17 mouse cellular contexts compared by ENCODE assay signal in genomic region chr1:86349201-86349600, GRCm38 (mm10). TPM values are rescaled to one million over a fixed set of nuclear protein-coding genes. Genes with fewer than 3 reads are reported as not detected.
DNase-seq lines count a peak whose midpoint lies in the region; ATAC-seq and TF ChIP-seq lines count a peak whose summit lies in the region.
"Had no signal": no experiment of that assay in that cellular context is flagged by ENCODE, and none has a peak within 500 bp of the region (broad histone marks: within the 10 kb centered on the region; RNA-seq: fewer than 3 reads in every experiment).

No protein-coding gene starts in this region.

- H3K4me2 ChIP-seq in kidney, embryonic 16.5 days (replicated peaks; ENCODE audit: low read depth, low read length): no peak overlapping the region
- no peak overlapping the region for H3K4me2 ChIP-seq in neural tube, embryonic 15.5 days
- H3K4me2 ChIP-seq: heart, embryonic 15.5 days; hindbrain, embryonic 14.5 days had no signal

- H3K9ac ChIP-seq in kidney, embryonic 16.5 days (replicated peaks; ENCODE audit: low read length): no peak overlapping the region
- peak overlapping the region; percentile 11; the same call in 1 of the 2 replicates for H3K9ac ChIP-seq in neural tube, embryonic 15.5 days (replicated peaks)
- no peak overlapping the region for H3K9ac ChIP-seq in MEL (ENCODE audit: control insufficient read depth, low read depth, low read length, poor library complexity, severe bottlenecking)
- H3K9ac ChIP-seq: heart, embryonic 15.5 days; hindbrain, embryonic 14.5 days had no signal

- TF ChIP-seq RAD21 in MEL (IDR thresholded peaks at IDR 0.05; ENCODE audit: low read depth, low read length): no peak

- 87% methylated on average over 3 of the region's 3 CpGs for WGBS in kidney, embryonic 16.5 days
- 89% methylated on average over 3 of the region's 3 CpGs for WGBS in neural tube, embryonic 15.5 days

- H3K36me3 ChIP-seq in kidney, embryonic 16.5 days (ENCODE audit: insufficient read depth, low read length): peaks cover 66% of the 10 kb centered on the region
- peaks cover 73% of the 10 kb centered on the region for H3K36me3 ChIP-seq in neural tube, embryonic 15.5 days
- peaks cover 52 to 88% of the 10 kb centered on the region in 2 experiments for H3K36me3 ChIP-seq in MEL (ENCODE audit: control insufficient read depth in 1 of 2, insufficient read depth in 2 of 2, low read length in 2 of 2)

- H3K27ac ChIP-seq in kidney, embryonic 16.5 days (ENCODE audit: low read length): peak overlapping the region; percentile 4; the same call in 1 of the 2 replicates
- no peak overlapping the region for H3K27ac ChIP-seq in neural tube, embryonic 15.5 days (replicated peaks)
- 0 out of 2 replicates have a peak overlapping the region, but pooled peaks have one; percentile 21 for H3K27ac ChIP-seq in MEL (ENCODE audit: control insufficient read depth, low read depth, low read length)
- H3K27ac ChIP-seq: embryonic facial prominence, embryonic 10.5 days; heart, embryonic 10.5 days; heart, embryonic 15.5 days; hindbrain, embryonic 14.5 days had no signal

- no peak for TF ChIP-seq EP300 in MEL (IDR thresholded peaks at IDR 0.05; ENCODE audit: low read depth in 1 of 2, low read length in 2 of 2)

- no peak for TF ChIP-seq CTCF in MEL (IDR thresholded peaks at IDR 0.05 in 2 of 3, conservative IDR thresholded peaks at IDR 0.05 in 1 of 3; ENCODE audit: control insufficient read depth in 1 of 3, insufficient read depth in 1 of 3, low read depth in 2 of 3, low read length in 3 of 3, poor library complexity in 1 of 3, severe bottlenecking in 1 of 3)

- H3K4me1 ChIP-seq in kidney, embryonic 16.5 days (ENCODE audit: insufficient read depth, low read length): 0 out of 2 replicates have a peak, but pooled peaks cover 3% of the 10 kb centered on the region
- no peaks in the 10 kb centered on the region for H3K4me1 ChIP-seq in neural tube, embryonic 15.5 days
- peaks cover 0 to 6% of the 10 kb centered on the region in 2 experiments; a peak in 3 of 4 replicates for H3K4me1 ChIP-seq in MEL (ENCODE audit: control insufficient read depth in 1 of 2, insufficient read depth in 2 of 2, low read length in 2 of 2)
- H3K4me1 ChIP-seq: embryonic facial prominence, embryonic 10.5 days; heart, embryonic 10.5 days; heart, embryonic 15.5 days had no signal

- no peak overlapping the region for H3K4me3 ChIP-seq in kidney, embryonic 16.5 days (ENCODE audit: low read length)
- no peak overlapping the region for H3K4me3 ChIP-seq in neural tube, embryonic 15.5 days (replicated peaks)
- H3K4me3 ChIP-seq in MEL (ENCODE audit: control insufficient read depth in 1 of 2, insufficient read depth in 1 of 2, low read depth in 2 of 2, low read length in 2 of 2): no peak overlapping the region
- H3K4me3 ChIP-seq: embryonic facial prominence, embryonic 10.5 days; heart, embryonic 10.5 days; heart, embryonic 15.5 days had no signal

- no peak; the same call in 1 of the 2 replicates for ATAC-seq in kidney, embryonic 16.5 days (ENCODE audit: low FRiP score, low TSS enrichment)
- no peak for ATAC-seq in neural tube, embryonic 15.5 days (ENCODE audit: low FRiP score)
- ATAC-seq: forebrain, embryonic 14.5 days had no signal

- no peaks in the 10 kb centered on the region for H3K27me3 ChIP-seq in kidney, embryonic 16.5 days (ENCODE audit: insufficient read depth, low read length)
- no peaks in the 10 kb centered on the region for H3K27me3 ChIP-seq in neural tube, embryonic 15.5 days (replicated peaks)
- no peaks in the 10 kb centered on the region for H3K27me3 ChIP-seq in MEL (ENCODE audit: control insufficient read depth in 1 of 2, insufficient read depth in 2 of 2, low read length in 2 of 2)
- H3K27me3 ChIP-seq: heart, embryonic 15.5 days had no signal

- no peak for DNase-seq in kidney, adult 8-10 months
- no peak for DNase-seq in neural tube, embryonic 10.5 days (ENCODE audit: extremely low spot score, low spot score)
- no peak for DNase-seq in MEL (ENCODE audit: low read depth, low spot score)
- DNase-seq in spleen, adult 12 weeks (ENCODE audit: low spot score): no peak
- DNase-seq: adrenal gland, adult 8-10 months; adrenal gland, postnatal 36 days; cerebellum, adult 2 months; cerebellum, postnatal 10 days; gastrocnemius, postnatal 36 days had no signal

- no peak for TF ChIP-seq POLR2A in MEL (IDR thresholded peaks at IDR 0.05; ENCODE audit: control insufficient read depth in 1 of 2, insufficient read depth in 1 of 2, low read depth in 1 of 2, low read length in 2 of 2, poor library complexity in 1 of 2)

- H3K79me2 ChIP-seq in MEL (ENCODE audit: control insufficient read depth, insufficient read depth, low read length, poor library complexity): peaks cover 6% of the 10 kb centered on the region; the same call in 1 of the 2 replicates

- H3K9me3 ChIP-seq in kidney, embryonic 16.5 days (ENCODE audit: low read length): no peaks in the 10 kb centered on the region
- no peaks in the 10 kb centered on the region for H3K9me3 ChIP-seq in neural tube, embryonic 15.5 days (replicated peaks)
- H3K9me3 ChIP-seq in MEL (replicated peaks; ENCODE audit: insufficient read depth, low read length): no peaks in the 10 kb centered on the region
- H3K9me3 ChIP-seq: embryonic facial prominence, embryonic 10.5 days; heart, embryonic 10.5 days; heart, embryonic 15.5 days had no signal

TF ChIP-seq in MEL, 35 proteins besides CTCF, POLR2A, EP300 and RAD21:
- 0 out of 2 replicates have a peak, but pooled peaks have one; percentile 5 for TF ChIP-seq POLR2AphosphoS5 (IDR thresholded peaks at IDR 0.05; ENCODE audit: borderline replicate concordance, low read depth, low read length)
- TF ChIP-seq GABPA (IDR thresholded peaks at IDR 0.05; ENCODE audit: low read depth, low read length): no peak
- no peak for TF ChIP-seq NELFE (IDR thresholded peaks at IDR 0.05; ENCODE audit: low read depth, low read length)
TF ChIP-seq in MEL: peak in this region for 1.

RNA-seq across cellular contexts. Expression of gene Ncl, which starts 10.0 kb away (rescaled TPM):
- polyA plus RNA-seq in kidney, embryonic 16.5 days (2015; fragmentation: Nextera tagmentation; extraction: Ambion mirVana): 432 and 504 TPM in 2 replicates
- 189 and 296 TPM in 2 replicates for polyA plus RNA-seq in neural tube, embryonic 15.5 days (2015; fragmentation: Nextera tagmentation; extraction: Ambion mirVana)
- total RNA-seq in MEL (2012; rRNA removed): 370 and 422 TPM in 2 replicates
- polyA plus RNA-seq in MEL (2012; ENCODE audit: insufficient read depth in 1 of 2, insufficient read length in 2 of 2, low read depth in 1 of 2, low replicate concordance in 2 of 2, missing spikeins in 1 of 2): 1,000 to 10,000 TPM in 1 of 2 experiments, 100 to 1,000 TPM in 1; 246 to 1,708 TPM

RNA-seq across cellular contexts. Expression of gene B3gnt7, which starts 46.6 kb away (rescaled TPM):
- 9.5 and 10.5 TPM in 2 replicates for polyA plus RNA-seq in kidney, embryonic 16.5 days (2015; fragmentation: Nextera tagmentation; extraction: Ambion mirVana)
- 7.3 TPM in 2 replicates for polyA plus RNA-seq in neural tube, embryonic 15.5 days (2015; fragmentation: Nextera tagmentation; extraction: Ambion mirVana)
- not detected in 2 replicates for total RNA-seq in MEL (2012; rRNA removed)
- polyA plus RNA-seq in MEL (2012; ENCODE audit: insufficient read depth in 1 of 2, insufficient read length in 2 of 2, low read depth in 1 of 2, low replicate concordance in 2 of 2, missing spikeins in 1 of 2): under 1 TPM in 1 of 2 experiments, not detected in 1; 0.40 TPM
- total RNA-seq: gastrocnemius, adult 8-10 months; gastrocnemius, postnatal 36 days had no signal
